Mouse (Mus musculus) megakaryocyte-erythroid progenitor cell, adult 5-6 weeks (primary cell): ENCODE measurements around the gene Phf14. TPM values are rescaled to one million over a fixed set of nuclear protein-coding genes. Genes with fewer than 3 reads are reported as not detected.
A peak's percentile ranks its signal among the peaks of the same experiment; 100 is the strongest.

ENCODE experiments used
- ATAC-seq: replicated peaks from 2 replicates; pipeline ENCODE4 v1.8.0; 2016; ENCODE audit warnings: mild to moderate bottlenecking, inconsistent platforms; ENCODE audit not compliant: severe bottlenecking, poor library complexity, low FRiP score, low TSS enrichment
- total RNA-seq, 2 experiments: library from RNA; stranded (forward) in 1 of 2; stranded (reverse) in 1 of 2; fragments of 200-1000, 215-1000 nt in 1 of 2; fragments of >200 nt in 1 of 2; fragmentation: Nextera tagmentation in 1 of 2; gene quantifications; 2 replicates each; pipeline ENCODE4 v1.2.3; 2014 to 2017

Gene Phf14
- total RNA-seq, 2 experiments from 2014 or later = 96.0 to 115 TPM

DNA sequence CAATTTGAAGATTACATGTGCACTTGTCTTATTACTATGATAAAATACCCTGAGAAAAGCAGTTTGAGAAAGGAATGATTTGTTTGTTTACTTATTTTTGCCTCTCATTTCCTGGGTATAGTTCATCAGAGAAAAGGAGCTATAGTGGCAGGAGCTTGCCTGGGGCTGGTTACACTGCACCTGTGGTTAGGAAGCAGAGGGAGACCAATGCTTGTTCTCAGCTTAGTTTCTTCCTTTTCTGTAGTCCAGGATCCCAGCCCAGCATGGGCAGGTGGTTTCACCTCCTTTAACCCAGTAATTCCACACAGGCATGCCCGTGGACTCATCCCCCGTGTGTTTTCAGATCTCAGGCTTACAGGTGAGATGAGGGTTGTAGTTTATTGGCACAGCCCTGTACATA lies 107.1 kb downstream of the Phf14 start:
- no peak for ATAC-seq

DNA sequence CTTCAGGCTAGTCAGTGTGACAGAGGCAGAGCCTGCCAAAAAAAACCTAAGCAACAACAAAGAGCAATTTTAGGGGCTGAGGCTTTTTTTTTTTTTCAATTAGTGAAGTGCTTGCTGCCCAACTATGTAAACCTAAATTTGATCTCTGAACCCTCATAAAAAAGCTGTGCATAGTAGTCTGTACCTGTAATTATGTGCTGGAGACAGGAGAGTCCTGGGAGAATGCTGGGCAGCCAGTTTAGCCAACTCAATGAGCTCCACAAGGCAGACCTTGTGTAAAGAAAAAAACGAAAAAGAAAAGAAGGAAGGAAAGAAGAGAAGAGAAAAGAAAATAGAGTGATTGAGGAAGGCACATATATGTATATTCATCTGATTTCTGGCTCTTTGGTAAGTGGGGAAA lies 112.1 kb downstream of the Phf14 start:
- ATAC-seq = no peak

DNA sequence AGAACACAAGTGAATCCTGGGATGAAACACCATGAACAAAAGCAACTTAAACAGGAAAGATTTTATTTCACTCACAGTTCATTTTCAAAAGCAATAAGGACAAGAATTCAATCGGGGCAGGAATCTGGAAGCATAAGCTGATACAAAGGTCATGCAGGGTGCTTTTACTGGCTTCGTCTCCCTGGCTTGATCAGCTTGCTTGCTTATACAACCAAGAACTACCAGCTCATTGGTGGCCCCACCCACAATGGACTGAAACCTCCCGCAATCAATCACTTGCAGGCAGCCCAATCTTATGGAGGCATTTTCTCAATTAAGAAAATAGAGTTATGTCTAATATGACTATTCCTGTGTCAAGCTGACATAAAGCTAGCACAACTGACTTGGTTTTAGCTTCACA lies 112.5 kb downstream of the Phf14 start:
- ATAC-seq = no peak

DNA sequence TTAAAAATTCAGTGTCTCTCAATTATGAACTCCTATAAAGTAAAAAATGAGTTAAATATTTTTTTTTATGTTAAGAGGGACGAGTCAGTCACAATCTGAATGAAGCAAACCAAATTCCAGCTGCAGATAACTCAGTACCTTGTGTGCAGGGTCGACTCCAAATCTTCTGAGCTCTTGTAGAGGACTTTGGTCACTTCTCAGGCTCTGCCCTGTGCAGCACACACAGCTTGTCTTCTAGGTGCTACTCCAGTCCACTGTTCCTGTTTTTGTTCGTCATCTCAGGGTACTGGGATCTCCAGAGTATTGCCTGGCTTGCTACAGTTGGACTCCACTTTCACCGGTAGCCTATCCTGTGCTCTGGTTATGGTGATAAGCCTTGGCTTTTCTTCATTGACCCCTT lies 113.1 kb downstream of the Phf14 start:
- no peak for ATAC-seq

DNA sequence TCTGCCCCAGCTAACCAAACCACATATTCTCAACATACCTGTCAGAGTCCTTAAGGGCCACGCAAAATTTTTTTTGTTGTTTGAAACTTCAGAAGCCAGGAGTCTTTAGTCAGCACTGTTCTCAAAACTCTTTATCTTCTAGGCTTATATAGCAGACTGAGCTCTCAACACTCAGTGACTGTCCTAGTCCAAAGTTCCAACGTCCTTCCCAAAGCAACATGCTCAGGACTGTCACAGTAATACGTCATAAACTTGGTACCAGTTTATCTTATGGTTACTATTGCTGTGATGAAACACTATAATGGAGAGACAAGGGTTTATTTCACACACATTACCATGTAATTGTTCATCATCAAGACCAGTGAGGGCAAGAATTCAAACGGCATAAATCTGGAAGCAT lies 113.9 kb downstream of the Phf14 start:
- no peak for ATAC-seq

DNA sequence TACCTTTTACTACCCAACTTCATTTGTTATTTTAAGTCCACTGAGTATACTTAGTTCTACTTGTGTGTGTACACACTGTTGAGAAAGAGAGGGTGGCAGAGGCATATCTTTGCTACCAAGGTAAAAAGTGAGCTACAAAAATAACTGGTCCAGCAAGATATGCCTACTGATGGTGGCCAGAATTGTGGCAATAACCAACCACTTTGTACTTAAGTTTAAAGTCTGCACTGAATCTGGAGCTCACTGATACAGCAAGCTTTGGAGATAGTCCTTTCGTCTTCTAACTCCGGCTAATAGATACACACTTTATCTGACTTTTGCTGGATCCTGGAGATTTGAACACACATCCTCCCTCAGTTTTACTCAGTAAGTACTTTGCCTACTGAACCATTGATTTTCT lies 115.8 kb downstream of the Phf14 start:
- peak; percentile 86 for ATAC-seq

DNA sequence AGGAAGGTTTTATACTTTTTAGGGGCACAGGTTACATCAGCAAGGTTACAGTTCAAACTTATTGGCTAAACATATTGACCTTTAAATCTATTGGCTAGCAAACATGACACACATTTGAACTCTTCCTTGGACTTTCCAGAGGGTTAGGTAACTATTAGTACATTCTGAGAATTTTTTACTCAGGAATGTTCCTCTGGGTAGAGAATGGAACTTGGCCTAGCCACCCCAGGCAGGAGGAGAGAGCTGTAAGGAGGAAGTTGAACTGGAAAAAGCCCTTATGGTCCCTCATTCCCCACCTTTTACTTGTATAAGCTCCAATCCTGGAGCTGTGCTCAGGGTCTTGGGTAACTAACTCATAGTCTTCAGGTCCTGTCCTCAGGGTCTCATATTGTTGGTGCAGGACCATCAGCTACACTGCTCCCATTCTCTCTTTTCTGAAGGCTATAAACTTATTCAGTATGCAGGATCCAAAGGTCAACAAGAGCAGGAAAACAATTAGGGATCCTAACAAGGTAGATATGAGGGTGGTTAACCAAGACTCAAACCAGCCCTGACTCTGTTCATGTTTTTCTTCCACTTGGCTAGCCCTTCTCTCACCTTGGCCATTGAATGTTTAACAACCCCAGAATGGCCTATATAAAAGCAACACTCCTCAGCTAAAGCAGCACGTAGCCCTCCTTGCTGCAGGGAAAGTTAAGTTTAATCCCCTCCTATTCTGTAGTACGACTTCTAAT lies 119.4 kb downstream of the Phf14 start:
- ATAC-seq = no peak

DNA sequence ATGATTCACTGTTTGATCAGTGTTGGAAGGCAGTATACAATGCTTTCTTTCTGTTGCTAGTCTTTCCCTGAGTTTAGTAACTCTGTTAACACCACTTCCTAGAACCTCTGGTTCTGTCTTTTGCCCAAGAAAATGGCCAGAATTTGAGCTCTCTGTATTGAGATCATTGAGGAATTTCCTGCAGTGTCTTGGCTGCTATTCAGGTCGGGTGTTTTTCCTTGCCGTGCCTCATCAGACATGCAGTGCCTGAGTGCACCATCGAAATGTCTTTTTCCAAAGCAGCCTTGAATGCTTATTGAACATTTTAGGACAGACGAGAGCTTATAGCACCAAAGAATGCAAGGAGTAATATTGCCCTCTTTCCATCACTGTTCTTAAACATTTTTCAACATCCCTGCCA lies 127.0 kb downstream of the Phf14 start:
- ATAC-seq = no peak

DNA sequence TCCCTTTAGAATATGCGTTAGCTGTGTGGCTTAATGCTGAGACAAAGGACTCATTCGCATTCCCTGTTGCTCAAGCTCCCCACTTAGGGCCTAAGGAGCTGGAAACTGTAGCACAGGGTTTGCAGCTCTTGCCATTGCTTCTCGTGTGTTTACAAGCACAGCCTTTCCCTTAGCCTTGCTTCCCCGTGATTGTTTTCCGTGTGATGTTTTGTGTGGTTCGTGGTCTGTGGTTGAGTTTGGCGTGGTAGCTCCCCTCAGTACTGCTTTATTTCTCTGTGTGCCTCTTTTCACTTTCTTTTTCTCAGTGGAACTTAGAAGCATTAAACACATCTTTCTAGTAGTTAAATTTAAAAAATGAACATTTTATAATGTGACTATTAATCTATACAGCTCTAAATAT lies 130.7 kb downstream of the Phf14 start:
- ATAC-seq = 0 out of 2 replicates have a peak, but pooled peaks have one; percentile 55

DNA sequence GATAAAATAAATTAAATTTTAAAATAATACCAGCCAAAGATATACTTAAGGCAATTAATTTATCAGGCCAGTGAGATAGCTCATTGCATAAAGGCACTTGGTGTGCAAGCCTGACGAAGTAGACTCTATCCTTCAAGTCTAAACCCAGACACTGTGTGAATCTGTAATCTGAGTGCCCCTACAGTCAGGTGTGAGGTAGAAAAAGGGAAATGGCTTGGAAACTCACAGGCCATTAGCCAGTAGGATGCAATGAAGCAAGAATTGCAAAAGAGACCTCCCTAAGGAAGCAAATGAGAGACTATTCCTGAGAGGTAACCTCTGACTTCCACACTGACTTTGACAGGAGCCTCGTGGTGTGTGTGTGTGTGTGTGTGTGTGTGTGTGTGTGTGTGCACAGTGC lies 145.3 kb downstream of the Phf14 start:
- no peak for ATAC-seq

DNA sequence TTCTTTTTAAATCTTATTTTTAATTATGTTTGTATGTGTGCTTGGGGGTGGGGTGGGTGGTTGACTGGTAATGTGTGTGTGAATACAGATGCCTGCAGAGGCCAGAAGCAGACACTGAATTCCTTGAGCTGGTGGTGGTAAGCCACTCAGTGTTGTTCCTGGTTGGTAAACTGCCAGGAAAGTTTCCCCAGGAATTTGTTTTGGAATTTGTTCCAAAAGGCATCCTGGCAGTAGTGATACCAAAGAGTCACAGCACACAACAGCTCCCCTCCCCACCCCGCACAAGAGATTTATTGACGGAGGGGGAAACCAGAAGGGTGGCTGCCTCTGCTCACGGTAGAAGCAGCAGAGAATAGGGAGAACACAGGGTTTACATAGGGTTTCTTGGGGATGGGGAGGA lies 146.5 kb downstream of the Phf14 start:
- ATAC-seq = no peak

DNA sequence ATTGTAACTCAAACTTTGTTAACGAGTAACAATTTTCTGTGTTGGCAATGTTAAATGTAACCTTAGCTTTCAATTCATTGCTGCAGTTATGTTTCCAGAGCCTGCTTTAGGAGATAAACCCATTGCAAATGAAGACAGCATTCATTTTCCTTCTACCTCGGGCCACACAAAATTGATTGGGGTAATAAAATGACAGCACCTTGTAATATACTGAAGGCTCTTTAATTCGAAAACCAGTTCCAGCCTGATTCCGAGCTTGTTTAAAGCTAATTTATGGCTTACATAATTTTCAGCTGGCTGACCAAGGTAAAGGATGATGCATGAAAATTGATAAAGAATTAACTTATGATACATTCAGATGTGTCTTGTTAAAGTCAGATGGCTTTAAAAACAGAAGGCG lies 151.1 kb downstream of the Phf14 start:
- ATAC-seq = no peak

DNA sequence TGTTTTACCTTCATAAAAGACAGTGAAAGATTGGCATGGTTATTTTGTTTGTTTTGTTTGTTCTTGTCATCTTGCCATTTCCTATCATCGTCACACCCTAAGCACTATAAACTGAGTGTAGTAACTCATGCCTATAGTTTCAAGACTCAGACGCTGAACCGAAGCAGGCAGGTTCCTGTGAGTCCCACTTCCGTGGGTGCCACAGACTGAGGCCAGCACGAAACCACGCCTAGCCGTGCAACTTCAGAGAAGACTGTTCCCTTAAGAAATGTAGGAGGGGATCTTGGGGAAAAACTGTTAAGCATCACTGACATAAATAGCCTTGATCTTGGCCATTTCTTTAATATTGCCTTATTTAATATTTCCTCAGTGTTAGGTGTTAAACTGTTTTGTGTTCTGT lies 152.4 kb downstream of the Phf14 start:
- ATAC-seq = peak; percentile 53; the same call in 1 of the 2 replicates

DNA sequence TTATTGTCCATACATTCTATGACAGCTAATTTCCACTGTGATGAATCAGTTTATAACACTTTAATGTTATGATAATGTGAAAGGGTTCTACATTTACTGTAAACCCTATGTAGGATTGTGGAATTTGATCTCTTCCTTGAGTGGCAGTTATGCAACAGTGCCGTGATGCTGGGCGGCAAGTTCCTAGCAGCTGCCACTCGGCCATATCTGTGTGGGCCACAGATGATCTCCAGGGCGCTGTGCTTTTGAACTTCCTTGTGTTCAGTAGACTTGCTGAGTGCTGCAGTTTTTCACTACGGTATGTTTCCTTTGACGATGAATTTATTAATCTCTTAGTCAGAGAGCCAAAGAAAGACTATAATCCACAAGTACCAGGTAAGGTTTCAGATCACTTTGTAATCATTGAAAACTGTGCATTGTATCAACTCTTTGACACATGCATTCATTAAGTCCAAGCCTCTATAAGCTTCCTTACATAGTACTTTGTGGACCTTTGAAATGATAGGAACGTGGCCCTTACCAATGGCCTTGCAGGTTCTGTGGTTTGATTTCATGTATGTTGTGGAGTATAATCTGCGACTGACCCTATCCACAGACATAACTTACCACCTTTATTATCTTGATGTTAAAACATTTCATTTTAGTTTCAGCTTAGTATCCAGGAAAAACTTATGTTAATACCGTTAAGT lies 153.0 kb downstream of the Phf14 start:
- ATAC-seq = peak; percentile 87

DNA sequence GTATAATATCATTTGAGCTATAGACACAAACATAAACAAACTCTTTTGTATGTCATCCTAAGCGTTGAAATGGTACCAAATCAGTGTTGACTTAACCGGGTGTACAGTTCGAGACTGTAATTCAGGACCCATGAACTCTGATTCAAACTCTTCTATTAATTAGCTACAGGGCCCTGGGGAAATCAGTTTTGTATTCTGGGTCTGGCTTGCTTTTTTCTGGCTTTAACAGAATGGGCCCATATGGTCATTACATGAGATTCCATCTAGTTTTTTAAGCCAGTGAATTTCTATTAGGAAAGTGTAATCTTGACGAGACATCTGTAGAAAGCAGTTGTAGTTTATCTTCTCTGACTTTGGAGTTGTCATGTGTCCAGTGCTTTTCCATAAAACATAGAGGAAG lies 160.3 kb downstream of the Phf14 start:
- ATAC-seq = no peak

DNA sequence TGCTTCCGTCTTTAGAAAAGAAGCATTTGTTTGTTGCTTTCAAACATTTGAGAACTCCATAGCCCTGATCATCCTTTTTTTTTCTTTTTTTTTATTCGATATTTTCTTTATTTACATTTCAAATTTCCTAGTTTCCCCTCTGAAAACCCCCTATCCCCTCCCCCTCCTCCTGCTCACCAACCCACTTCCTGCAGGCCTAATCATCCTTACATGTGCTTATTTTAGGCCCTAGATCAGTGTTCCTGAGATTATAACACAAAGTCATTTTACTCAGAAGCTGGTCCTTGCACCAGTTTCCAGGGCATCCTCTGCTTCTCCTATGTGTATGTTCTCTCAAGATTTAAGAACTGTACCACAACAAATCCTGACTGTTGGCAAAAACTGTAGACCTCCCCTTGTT lies 161.7 kb downstream of the Phf14 start:
- no peak for ATAC-seq

DNA sequence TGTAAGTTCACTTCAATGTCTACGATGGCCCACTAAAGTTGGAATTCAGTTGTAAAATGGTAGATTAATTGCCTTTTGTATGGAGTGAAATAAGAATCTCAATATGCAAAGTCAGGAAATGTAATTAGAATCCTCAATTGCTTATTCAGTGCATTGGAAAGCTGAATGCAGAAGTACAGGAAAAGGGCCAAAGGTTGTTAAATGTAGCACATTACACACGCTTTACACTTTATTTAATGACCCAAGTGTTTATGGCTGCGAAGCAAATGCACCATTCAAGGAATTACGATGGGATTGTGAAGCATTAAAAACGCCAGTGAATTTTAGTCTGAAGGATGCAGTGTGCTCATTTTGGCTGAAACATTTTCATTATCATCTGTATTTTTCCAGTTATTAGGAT lies 167.0 kb downstream of the Phf14 start:
- ATAC-seq = no peak

DNA sequence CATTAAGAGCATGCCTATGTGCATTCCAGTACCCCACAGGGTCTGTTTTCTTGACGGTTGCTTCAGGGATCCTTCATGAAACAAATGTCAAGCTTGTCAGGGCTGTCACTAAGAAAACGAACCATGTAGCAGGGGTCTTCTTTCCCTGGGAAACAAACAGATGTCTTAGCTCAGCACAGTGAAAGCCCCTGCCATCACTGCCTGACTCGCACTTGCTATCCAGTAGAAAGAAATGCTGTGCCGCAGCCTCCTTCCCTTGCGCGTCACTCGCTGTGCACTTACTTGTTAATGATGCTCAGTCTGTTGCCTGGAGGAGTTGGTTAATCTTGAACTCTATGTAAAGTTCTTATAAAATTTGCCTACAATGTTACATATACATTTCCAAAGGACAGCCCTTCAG lies 169.7 kb downstream of the Phf14 start:
- ATAC-seq = no peak

DNA sequence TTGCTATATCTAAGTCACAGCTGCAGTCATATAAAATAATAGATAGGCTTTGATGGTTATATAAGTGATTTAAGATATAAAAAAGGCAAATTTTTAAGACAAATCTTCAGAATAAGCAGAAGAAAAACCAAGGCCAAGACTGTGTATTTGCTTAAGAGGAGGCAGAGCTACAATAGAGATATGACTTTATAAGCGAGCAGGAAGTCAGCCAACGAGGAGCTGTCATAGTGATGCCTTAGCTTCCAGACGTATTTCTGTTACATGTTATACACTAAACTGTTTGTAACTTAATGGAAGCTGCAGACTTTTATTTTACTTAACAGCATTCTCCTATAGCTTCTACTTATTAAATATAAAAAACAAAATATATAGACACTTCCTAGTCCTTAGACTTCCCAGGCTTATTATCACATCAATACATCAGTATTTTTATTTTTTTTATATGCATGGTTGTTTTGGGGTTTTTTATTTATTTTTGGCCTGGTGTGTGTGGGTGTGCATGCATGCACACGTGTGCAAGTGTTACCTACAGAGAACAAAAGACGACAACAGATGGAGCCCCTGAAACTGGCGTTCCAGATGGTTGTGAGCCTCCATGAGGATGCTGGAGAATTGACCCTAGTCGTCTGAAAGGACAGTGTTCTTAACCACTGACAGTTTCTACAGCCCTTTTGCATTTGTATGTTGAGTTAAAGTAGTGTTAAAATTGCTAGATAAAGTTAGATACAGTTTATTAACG lies 170.4 kb downstream of the Phf14 start:
- no peak for ATAC-seq

DNA sequence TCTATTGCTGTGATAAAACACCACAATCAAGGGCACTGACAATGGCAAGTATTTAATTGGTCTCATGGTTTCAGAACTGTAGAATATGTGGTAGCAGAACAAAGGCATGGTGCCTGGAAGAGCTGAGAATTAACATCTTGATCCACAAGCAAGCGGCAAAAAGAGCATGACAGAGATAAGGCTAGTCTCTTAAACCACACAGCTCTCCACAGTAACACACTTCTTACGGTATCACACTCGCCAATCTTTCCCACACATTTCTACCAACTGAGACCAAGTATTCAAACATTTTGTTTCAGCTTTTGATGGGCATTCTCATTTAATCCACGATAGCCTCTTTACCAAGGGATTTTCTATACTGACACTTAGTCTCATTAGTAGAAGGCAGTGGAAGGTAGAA lies 171.7 kb downstream of the Phf14 start:
- ATAC-seq = peak; percentile 72

DNA sequence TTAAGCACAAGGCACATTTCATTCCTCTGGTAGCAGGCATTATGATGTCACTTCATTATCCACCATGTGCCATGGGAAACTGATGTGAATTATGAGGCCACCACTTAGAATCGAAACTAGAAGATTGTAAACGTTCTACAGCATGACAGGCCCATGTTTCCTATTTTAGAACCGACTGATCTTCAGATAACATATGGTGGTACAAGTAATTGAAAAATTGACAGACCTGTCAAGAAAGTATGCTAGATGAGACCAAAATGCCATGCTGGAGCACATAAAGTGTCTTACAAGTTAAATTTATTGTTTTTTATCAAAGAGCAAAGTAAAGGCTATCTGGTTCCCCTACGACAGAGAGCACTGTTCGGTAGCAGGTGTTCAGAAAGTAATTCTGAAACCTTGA lies 172.8 kb downstream of the Phf14 start:
- peak; percentile 34 for ATAC-seq
